Mouse (Mus musculus) hindbrain, postnatal 0 days (tissue): ENCODE data around the gene Hnrnpl. TPM values are rescaled to one million over a fixed set of nuclear protein-coding genes. Genes with fewer than 3 reads are reported as not detected.

Source experiments
- ATAC-seq: fragments of 200-750 bp; cut with Nextera tagmentation; 2 replicates; pipeline ENCODE4 v1.8.0; 2017; ENCODE audit warnings: mild to moderate bottlenecking, moderate TSS enrichment, moderate library complexity
- DNase-seq: peaks from one replicate; pipeline ENCODE4 v3.0.0-alpha.2; 2015; ENCODE audit warnings: low spot score
- H3K27ac ChIP-seq: fragments of 300-500 bp; sonication (generic); 2 replicates; pipeline ENCODE4 v1.5.1; 2014; ENCODE audit warnings: mild to moderate bottlenecking
- H3K27me3 ChIP-seq: fragments of 300-500 bp; sonication (generic); 2 replicates; pipeline ENCODE4 v1.6.1; 2014; ENCODE audit warnings: low read length, mixed read lengths; ENCODE audit not compliant: insufficient read depth
- H3K36me3 ChIP-seq: fragments of 300-500 bp; sonication (generic); 2 replicates; pipeline ENCODE4 v1.6.1; 2014; ENCODE audit warnings: low read length, mixed read lengths; ENCODE audit not compliant: insufficient read depth
- H3K4me1 ChIP-seq: fragments of 300-500 bp; sonication (generic); 2 replicates; pipeline ENCODE4 v1.6.1; 2014; ENCODE audit warnings: antibody characterized with exemption, low read length, mixed read lengths; ENCODE audit not compliant: insufficient read depth
- H3K4me2 ChIP-seq: fragments of 300-500 bp; sonication (generic); 2 replicates; pipeline ENCODE4 v1.6.1; 2014; ENCODE audit warnings: low read depth, mild to moderate bottlenecking, low read length, moderate library complexity, mixed read lengths
- H3K4me3 ChIP-seq: fragments of 300-500 bp; sonication (generic); 2 replicates; pipeline ENCODE4 v1.5.1; 2014; ENCODE audit warnings: low read length
- H3K9ac ChIP-seq: fragments of 300-500 bp; sonication (generic); replicated peaks from 2 replicates; pipeline ENCODE4 v1.6.1; 2014; ENCODE audit warnings: mild to moderate bottlenecking, low read length, moderate library complexity, mixed read lengths
- H3K9me3 ChIP-seq: fragments of 300-500 bp; sonication (generic); 2 replicates; pipeline ENCODE4 v1.6.1; 2016; ENCODE audit warnings: low read length, mixed read lengths
- CTCF ChIP-seq: IDR thresholded peaks from 2 replicates; pipeline ENCODE4 v1.5.1; 2016; ENCODE audit warnings: antibody characterized with exemption, control low read depth, low read depth
- WGBS: fragments of 180-500 bp; shearing (Covaris S2); extraction: QIAGEN DNeasy Blood & Tissue Kit; methylation state at CpG from one replicate; pipeline ENCODE4 v1.1.7; 2014; 5-methylcytosine and 5-hydroxymethylcytosine counted together
- polyA plus RNA-seq: library from polyadenylated mRNA; unstranded; fragments of >200 nt; fragmentation: Nextera tagmentation; extraction: Ambion mirVana; gene quantifications from 2 replicates; pipeline ENCODE4 v1.2.1, GENCODE M21; 2015
- total RNA-seq: library from RNA; depleted of rRNA; stranded (reverse); fragments of >200 nt; gene quantifications from 2 replicates; pipeline ENCODE4 v1.2.3, GENCODE M21; 2014; rRNA removed

The Hnrnpl gene
- total RNA-seq (233 and 275 TPM in 2 replicates), polyA plus RNA-seq (179 and 191 TPM in 2 replicates)

DNA sequence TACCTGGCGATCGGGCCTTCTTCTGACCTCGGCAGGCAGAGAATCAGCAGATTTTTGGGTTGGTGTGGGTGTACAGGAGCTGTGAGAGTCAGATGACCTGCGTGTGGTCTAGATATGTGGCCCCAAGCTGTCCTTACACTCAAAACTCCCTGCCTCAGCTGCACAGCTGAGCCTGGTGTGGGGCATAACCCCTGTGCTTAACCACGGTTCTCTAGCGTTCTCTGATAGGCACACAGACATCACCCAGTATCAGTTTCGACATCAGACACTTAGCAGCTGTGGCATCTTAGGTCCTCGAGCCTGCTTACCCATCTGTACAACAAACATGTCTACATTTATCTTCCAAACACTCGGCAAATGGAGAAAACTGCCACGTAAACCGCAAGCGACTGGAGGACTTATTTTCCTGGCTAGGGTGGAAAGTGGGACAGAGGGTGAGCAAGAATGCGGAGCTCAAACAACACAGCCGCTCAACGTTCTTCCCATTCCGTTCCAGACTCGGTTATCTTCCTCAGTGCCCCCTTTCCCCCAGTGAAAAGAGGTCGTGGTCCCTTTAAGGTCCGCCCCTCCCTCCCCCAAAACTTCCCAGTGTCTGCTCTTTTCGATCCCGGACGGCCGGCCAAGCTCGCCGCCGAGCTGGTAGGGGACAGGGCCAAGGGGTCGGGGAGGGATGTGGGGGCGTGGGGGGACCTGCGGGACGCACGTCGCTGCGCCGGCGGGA lies at the start of gene Hnrnpl:
Hnrnpl (plus strand) TSS at position 321 of the 721 bp plus-strand sequence.
- no peak for TF ChIP-seq CTCF
- peak within 1 kb of the TSS; percentile 100 for H3K27ac ChIP-seq
- peaks cover 16% of the 10 kb centered on the region for H3K4me1 ChIP-seq
- no peaks in the 10 kb centered on the region for H3K9me3 ChIP-seq
- ATAC-seq (peak; percentile 13; the same call in 1 of the 2 replicates), DNase-seq (peak; percentile 71)
- peak within 1 kb of the TSS; percentile 73 for H3K9ac ChIP-seq
- H3K4me3 ChIP-seq, result peak within 1 kb of the TSS; percentile 84
- H3K36me3 ChIP-seq, result peaks cover 3% of the 10 kb centered on the region
- no peaks in the 10 kb centered on the region for H3K27me3 ChIP-seq
- 4% methylated on average over 35 of the region's 35 CpGs for WGBS
- H3K4me2 ChIP-seq, result peak within 1 kb of the TSS; percentile 94

DNA sequence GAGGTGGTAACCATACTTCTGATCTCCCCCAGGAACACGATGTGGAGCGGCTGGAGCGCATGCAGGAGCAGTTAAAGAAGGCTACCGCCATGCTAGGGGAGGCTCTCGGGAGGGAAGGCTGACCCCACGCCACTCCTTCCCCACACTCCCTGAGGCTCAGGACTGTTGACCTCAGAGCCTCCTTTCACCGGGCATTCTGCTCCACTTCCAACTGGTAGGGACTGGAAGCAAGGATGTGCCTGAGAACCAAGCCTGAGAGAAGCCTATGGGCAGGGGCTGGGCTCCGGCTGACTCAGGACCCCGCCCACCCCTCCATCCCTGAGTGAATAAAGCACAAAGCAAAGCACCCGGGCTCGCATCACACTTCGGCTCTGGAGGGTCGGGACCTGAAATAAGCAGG lies 49.7 kb upstream of the Hnrnpl start:
- DNase-seq (no peak), ATAC-seq (no peak)
- no peak overlapping the region for H3K4me2 ChIP-seq
- H3K4me1 ChIP-seq, result no peaks in the 10 kb centered on the region
- H3K27me3 ChIP-seq, result 0 out of 2 replicates have a peak, but pooled peaks cover 4% of the 10 kb centered on the region
- no peak overlapping the region for H3K4me3 ChIP-seq
- WGBS, result 83% methylated on average over 13 of the region's 13 CpGs
- H3K36me3 ChIP-seq, result peaks cover 21% of the 10 kb centered on the region
- no peaks in the 10 kb centered on the region for H3K9me3 ChIP-seq
- no peak for TF ChIP-seq CTCF
- no peak overlapping the region for H3K9ac ChIP-seq
- no peak overlapping the region for H3K27ac ChIP-seq

GRCm38 (mm10) chr7:28761907-28762306 lies 46.4 kb upstream of the Hnrnpl start:
- Histone ChIP-seq H3K36me3 (peaks cover 21% of the 10 kb centered on the region), H3K27me3 (no peaks in the 10 kb centered on the region), H3K4me2 (no peak overlapping the region), H3K27ac (no peak overlapping the region), H3K4me1 (peaks cover 12% of the 10 kb centered on the region; the same call in 1 of the 2 replicates), H3K9ac (no peak overlapping the region), H3K9me3 (no peaks in the 10 kb centered on the region), H3K4me3 (no peak overlapping the region)
- ATAC-seq, result no peak
- no peak for DNase-seq
- TF ChIP-seq CTCF, result no peak
- 94% methylated on average over 9 of the region's 9 CpGs for WGBS

DNA sequence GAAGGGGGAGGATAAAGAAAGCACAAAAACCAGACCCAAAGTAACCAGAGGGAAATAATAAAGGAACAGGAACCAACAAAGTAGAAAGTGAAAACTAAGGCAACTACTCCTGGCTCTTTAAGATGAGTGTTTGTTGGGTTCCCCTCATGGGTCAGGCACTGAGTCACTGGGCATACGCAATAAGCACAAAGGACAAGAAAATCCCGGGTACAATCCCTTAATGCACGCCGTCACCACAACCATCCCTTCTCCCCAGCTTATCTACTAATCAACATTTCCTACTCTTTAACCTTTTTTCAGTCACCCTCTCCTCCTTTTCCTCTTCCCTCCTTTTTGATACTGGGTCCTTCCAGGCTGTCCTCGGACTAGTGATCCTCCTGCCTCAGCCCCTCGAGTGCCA lies 43.1 kb upstream of the Hnrnpl start:
- peaks cover 12% of the 10 kb centered on the region for H3K36me3 ChIP-seq
- peak overlapping the region; percentile 76 for H3K4me2 ChIP-seq
- no peak overlapping the region for H3K27ac ChIP-seq
- ATAC-seq (no peak), DNase-seq (no peak)
- peaks cover 16% of the 10 kb centered on the region for H3K4me1 ChIP-seq
- H3K4me3 ChIP-seq, result peak overlapping the region; percentile 81
- no peak for TF ChIP-seq CTCF
- H3K27me3 ChIP-seq, result no peaks in the 10 kb centered on the region
- peak overlapping the region; percentile 69; the same call in 1 of the 2 replicates for H3K9ac ChIP-seq
- H3K9me3 ChIP-seq, result no peaks in the 10 kb centered on the region
- 85% methylated on average over 6 of the region's 6 CpGs for WGBS

- Histone ChIP-seq H3K4me2 (peak within 1 kb of the TSS; percentile 76), H3K4me1 (peaks cover 16% of the 10 kb centered on the region), H3K9me3 (no peaks in the 10 kb centered on the region), H3K36me3 (peaks cover 8% of the 10 kb centered on the region; the same call in 1 of the 2 replicates), H3K27me3 (no peaks in the 10 kb centered on the region), H3K4me3 (peak within 1 kb of the TSS; percentile 81), H3K27ac (peak within 1 kb of the TSS; percentile 68; the same call in 1 of the 2 replicates), H3K9ac (peak within 1 kb of the TSS; percentile 69)
- peak; percentile 19; the same call in 1 of the 2 replicates for TF ChIP-seq CTCF
- under 1% methylated on average over 45 of the region's 45 CpGs for WGBS
- DNase-seq (peak; percentile 99), ATAC-seq (peak; percentile 99)
Measured at GRCm38 (mm10) chr7:28766173-28766879, 42.0 kb upstream of the Hnrnpl start, which contains the start of gene Sirt2. Sirt2 (plus strand) TSS chr7:28766735.

GRCm38 (mm10) chr7:28766910-28767309 lies 41.4 kb upstream of the Hnrnpl start:
- ATAC-seq (no peak; the same call in 1 of the 2 replicates), DNase-seq (peak; percentile 33)
- WGBS, result 1% methylated on average over 14 of the region's 14 CpGs
- Histone ChIP-seq H3K4me3 (peak overlapping the region; percentile 81), H3K27me3 (no peaks in the 10 kb centered on the region), H3K4me1 (peaks cover 16% of the 10 kb centered on the region), H3K27ac (no peak overlapping the region), H3K36me3 (peaks cover 2% of the 10 kb centered on the region; the same call in 1 of the 2 replicates), H3K9ac (peak overlapping the region; percentile 67), H3K9me3 (no peaks in the 10 kb centered on the region), H3K4me2 (peak overlapping the region; percentile 70)
- TF ChIP-seq CTCF, result no peak
